Comparison of ENCODE assay signal across 16 mouse cellular contexts in the genomic region with DNA sequence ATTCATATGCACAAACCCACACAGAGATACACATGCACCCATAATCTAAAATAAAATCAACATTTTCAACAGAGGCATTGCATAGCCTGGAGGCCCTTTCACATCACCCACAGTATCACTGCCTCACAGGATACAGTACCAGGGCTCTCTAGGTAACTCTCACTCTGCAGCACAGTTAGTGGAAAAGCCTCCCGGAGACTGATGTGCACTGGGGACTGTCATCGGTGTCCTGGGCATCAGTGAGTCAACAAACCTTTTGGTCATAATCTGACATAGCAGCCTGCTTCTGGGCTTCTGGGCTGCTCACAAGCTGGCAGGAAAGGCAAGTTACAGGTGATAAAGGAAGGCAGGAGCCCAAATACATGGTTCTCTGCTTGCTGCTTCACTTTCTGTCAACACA. TPM values are rescaled to one million over a fixed set of nuclear protein-coding genes. Genes with fewer than 3 reads are reported as not detected.
DNase-seq lines count a peak whose midpoint lies in the region.
"Had no signal": no experiment of that assay in that cellular context is flagged by ENCODE, and none has a peak within 500 bp of the region (broad histone marks: within the 10 kb centered on the region; RNA-seq: fewer than 3 reads in every experiment).

No protein-coding gene starts in this region.

- DNase-seq in heart, adult 11 months, result peak; percentile 70
- DNase-seq in heart, adult 9 months (ENCODE audit: low spot score in 2 of 2), result no peak
- DNase-seq in heart, embryonic 10.5 days (ENCODE audit: low spot score), result peak; percentile 62
- DNase-seq in heart, adult 18-20 months, result no peak
- DNase-seq: adrenal gland, adult 2 months; adrenal gland, adult 8-10 months; adrenal gland, postnatal 10 days; adrenal gland, postnatal 14 days; adrenal gland, postnatal 25 days; adrenal gland, postnatal 36 days; B cell, adult 2 months; cerebellum, adult 11 months; cerebellum, adult 11-12 months; cerebellum, adult 18-20 months had no signal

- WGBS in heart, embryonic 10.5 days, result 90% methylated on average over 2 of the region's 2 CpGs

- 0 out of 2 replicates have a peak, but pooled peaks cover 2% of the 10 kb centered on the region for H3K36me3 ChIP-seq in heart, embryonic 10.5 days
- H3K36me3 ChIP-seq: G1E had no signal

- no peak overlapping the region for H3K27ac ChIP-seq in heart, embryonic 10.5 days

- H3K9me3 ChIP-seq in heart, embryonic 10.5 days, result no peaks in the 10 kb centered on the region
- H3K9me3 ChIP-seq: G1E had no signal

- no peaks in the 10 kb centered on the region for H3K4me1 ChIP-seq in heart, embryonic 10.5 days

- H3K4me3 ChIP-seq in heart, embryonic 10.5 days, result no peak overlapping the region

- H3K27me3 ChIP-seq in heart, embryonic 10.5 days (ENCODE audit: insufficient read depth, poor library complexity, severe bottlenecking), result no peaks in the 10 kb centered on the region
- H3K27me3 ChIP-seq: Patski had no signal

RNA-seq across cellular contexts. Expression of a gene that starts 31.0 kb away (rescaled TPM):
- 18.4 and 22.8 TPM in 2 replicates for polyA plus RNA-seq in heart, embryonic 10.5 days (2016; fragmentation: Nextera tagmentation; extraction: Ambion mirVana)
- 10 to 100 TPM; 20.9 to 21.2 TPM for total RNA-seq in heart, adult 18-20 months (2021)

Comparison
In these comparisons a context has a peak if more than half of its experiments do, and no peak if none do; other contexts are left out.
1. DNase-seq: peak in heart, adult 11 months (single experiment) and heart, embryonic 10.5 days (single experiment); none in heart, adult 9 months (0 of 2) and heart, adult 18-20 months (0 of 2).